ENCODE assay signal across 15 mouse cellular contexts in genomic region chr8:30822835-30823587, GRCm38 (mm10).
DNase-seq lines count a peak whose midpoint lies in the region; ATAC-seq and TF ChIP-seq lines count a peak whose summit lies in the region.
"Had no signal": no experiment of that assay in that cellular context is flagged by ENCODE, and none has a peak within 500 bp of the region (broad histone marks: within the 10 kb centered on the region; RNA-seq: fewer than 3 reads in every experiment).

No protein-coding gene starts in this region.

- no peak for TF ChIP-seq CTCF in kidney, postnatal 0 days (IDR thresholded peaks at IDR 0.05; ENCODE audit: low read depth)

- peak; percentile 66; the same call in 1 of the 2 replicates for ATAC-seq in kidney, postnatal 0 days (replicated peaks; ENCODE audit: low FRiP score, low read depth)
- ATAC-seq in hindbrain, embryonic 12.5 days (ENCODE audit: low FRiP score): peak; percentile 76
- ATAC-seq in limb, embryonic 12.5 days (ENCODE audit: insufficient number of reproducible peaks, insufficient read depth, low FRiP score, low TSS enrichment, low read depth): peak; percentile 50; the same call in 1 of the 2 replicates
- ATAC-seq: CD4-positive, CD25-positive, alpha-beta regulatory T cell, adult 4 months; Patski had no signal

- H3K4me1 ChIP-seq in kidney, postnatal 0 days (replicated peaks; ENCODE audit: insufficient read depth, low read length): no peaks in the 10 kb centered on the region
- H3K4me1 ChIP-seq in hindbrain, embryonic 12.5 days: no peaks in the 10 kb centered on the region
- H3K4me1 ChIP-seq in limb, embryonic 12.5 days (replicated peaks): peaks cover 12% of the 10 kb centered on the region

- H3K4me3 ChIP-seq in kidney, postnatal 0 days (replicated peaks; ENCODE audit: low read depth, low read length): no peak overlapping the region
- no peak overlapping the region for H3K4me3 ChIP-seq in hindbrain, embryonic 12.5 days
- H3K4me3 ChIP-seq in limb, embryonic 12.5 days (replicated peaks): no peak overlapping the region
- H3K4me3 ChIP-seq: heart, embryonic 10.5 days; myocyte had no signal

- H3K9ac ChIP-seq in kidney, postnatal 0 days (ENCODE audit: low read depth, low read length): no peak overlapping the region
- H3K9ac ChIP-seq in hindbrain, embryonic 12.5 days: no peak overlapping the region
- no peak overlapping the region for H3K9ac ChIP-seq in limb, embryonic 12.5 days (replicated peaks)

- DNase-seq in kidney, postnatal 0 days (ENCODE audit: low spot score): peak; percentile 38
- no peak for DNase-seq in kidney, postnatal 14 days
- DNase-seq in retina, embryonic 14.5 days (ENCODE audit: low spot score): peak; percentile 21
- no peak for DNase-seq in cerebellum, postnatal 4 days (ENCODE audit: low spot score in 2 of 2)
- DNase-seq in heart, adult 8-10 months (ENCODE audit: low spot score): no peak
- no peak for DNase-seq in lung, postnatal 4 days
- DNase-seq: adrenal gland, adult 2 months; lung, postnatal 14 days; right cerebral cortex, postnatal 25 days had no signal

- no peaks in the 10 kb centered on the region for H3K36me3 ChIP-seq in kidney, postnatal 0 days (ENCODE audit: insufficient read depth, low read length)
- no peaks in the 10 kb centered on the region for H3K36me3 ChIP-seq in hindbrain, embryonic 12.5 days
- no peaks in the 10 kb centered on the region for H3K36me3 ChIP-seq in limb, embryonic 12.5 days
- H3K36me3 ChIP-seq: heart, embryonic 10.5 days had no signal

- no peaks in the 10 kb centered on the region for H3K9me3 ChIP-seq in kidney, postnatal 0 days (replicated peaks; ENCODE audit: low read length)
- H3K9me3 ChIP-seq in hindbrain, embryonic 12.5 days (replicated peaks): no peaks in the 10 kb centered on the region
- H3K9me3 ChIP-seq in limb, embryonic 12.5 days: no peaks in the 10 kb centered on the region
- H3K9me3 ChIP-seq: heart, embryonic 10.5 days had no signal

- no peak overlapping the region for H3K27ac ChIP-seq in kidney, postnatal 0 days
- peak overlapping the region; percentile 36; the same call in 1 of the 2 replicates for H3K27ac ChIP-seq in hindbrain, embryonic 12.5 days
- H3K27ac ChIP-seq in limb, embryonic 12.5 days: no peak overlapping the region
- H3K27ac ChIP-seq: heart, embryonic 10.5 days had no signal

- H3K4me2 ChIP-seq in kidney, postnatal 0 days (ENCODE audit: low read length): peak overlapping the region; percentile 30
- 0 out of 2 replicates have a peak overlapping the region, but pooled peaks have one; percentile 1 for H3K4me2 ChIP-seq in hindbrain, embryonic 12.5 days (replicated peaks)
- H3K4me2 ChIP-seq in limb, embryonic 12.5 days: peak overlapping the region; percentile 43

- no peaks in the 10 kb centered on the region for H3K27me3 ChIP-seq in kidney, postnatal 0 days (ENCODE audit: insufficient read depth, low read length)
- no peaks in the 10 kb centered on the region for H3K27me3 ChIP-seq in hindbrain, embryonic 12.5 days
- H3K27me3 ChIP-seq in limb, embryonic 12.5 days: no peaks in the 10 kb centered on the region

- 34% methylated on average over 25 of the region's 25 CpGs for WGBS in kidney, postnatal 0 days
- WGBS in hindbrain, embryonic 12.5 days: 65% methylated on average over 25 of the region's 25 CpGs
- WGBS in limb, embryonic 12.5 days: 30% methylated on average over 25 of the region's 25 CpGs

Comparison
In these comparisons a context has a peak if more than half of its experiments do, and no peak if none do; other contexts are left out.
1. DNase-seq: peak in kidney, postnatal 0 days (single experiment) and retina, embryonic 14.5 days (single experiment); none in kidney, postnatal 14 days (single experiment), cerebellum, postnatal 4 days (0 of 2), heart, adult 8-10 months (single experiment) and lung, postnatal 4 days (0 of 2).
2. Peak in every context shown above with its lines, with median percentiles within 50 percentile points of each other: ATAC-seq and H3K4me2 ChIP-seq.